Mouse (Mus musculus) lung, adult 2 months (tissue): ENCODE measurements around the gene Poldip3.

Source experiments
- CTCF ChIP-seq: fragments of 200-500 bp; IDR thresholded peaks from 2 replicates; pipeline ENCODE4 v1.5.1; 2011; ENCODE audit warnings: mild to moderate bottlenecking, low read length, control low read depth; ENCODE audit not compliant: insufficient read depth
- POLR2A ChIP-seq: fragments of 200-500 bp; IDR thresholded peaks from 2 replicates; pipeline ENCODE4 v1.6.1; 2011; ENCODE audit warnings: low read depth, mild to moderate bottlenecking, control low read depth, low read length, borderline replicate concordance; ENCODE audit errors: extremely low read depth

- TF ChIP-seq POLR2A (no peak), CTCF (no peak)
Measured at GRCm38 (mm10) chr15:83160561-83160960, 11.4 kb upstream of the Poldip3 start.
